Mouse (Mus musculus): ENCODE data around the gene Prune1. TPM values are rescaled to one million over a fixed set of nuclear protein-coding genes. Genes with fewer than 3 reads are reported as not detected.

The Prune1 gene
- polyA plus RNA-seq, 1 experiment from 2014 or later, result 14.5 TPM

- Histone ChIP-seq H3K4me2 (replicated peaks; ENCODE audit: low read depth, low read length) (no peak overlapping the region), H3K27me3 (replicated peaks; ENCODE audit: insufficient read depth, low read length) (no peaks in the 10 kb centered on the region), H3K36me3 (ENCODE audit: insufficient read depth, low read length) (peaks cover 36% of the 10 kb centered on the region; the same call in 1 of the 2 replicates), H3K9me3 (ENCODE audit: low read length) (no peaks in the 10 kb centered on the region), H3K4me1 (ENCODE audit: insufficient read depth, low read depth, low read length) (peaks cover 8% of the 10 kb centered on the region; the same call in 1 of the 2 replicates), H3K27ac (ENCODE audit: low read length) (no peak overlapping the region), H3K9ac (replicated peaks; ENCODE audit: low read depth) (no peak overlapping the region), H3K4me3 (ENCODE audit: low read depth, low read length) (no peak overlapping the region)
- ATAC-seq, result no peak
- WGBS, result 86% methylated on average over 4 of the region's 4 CpGs
- TF ChIP-seq CTCF (IDR thresholded peaks at IDR 0.05) (no peak), EP300 (IDR thresholded peaks at IDR 0.05) (no peak)
- no peak for DNase-seq (ENCODE audit: low spot score)
Measured at GRCm38 (mm10) chr3:95291041-95291440, 9.2 kb upstream of the Prune1 start.

GRCm38 (mm10) chr3:95290156-95290555 lies 8.3 kb upstream of the Prune1 start:
- Histone ChIP-seq H3K27me3 (replicated peaks; ENCODE audit: insufficient read depth, low read length) (no peaks in the 10 kb centered on the region), H3K4me2 (replicated peaks; ENCODE audit: low read depth, low read length) (no peak overlapping the region), H3K9ac (replicated peaks; ENCODE audit: low read depth) (no peak overlapping the region), H3K36me3 (ENCODE audit: insufficient read depth, low read length) (peaks cover 36% of the 10 kb centered on the region; the same call in 1 of the 2 replicates), H3K27ac (ENCODE audit: low read length) (no peak overlapping the region), H3K4me1 (ENCODE audit: insufficient read depth, low read depth, low read length) (peaks cover 13% of the 10 kb centered on the region; the same call in 1 of the 2 replicates), H3K9me3 (ENCODE audit: low read length) (no peaks in the 10 kb centered on the region), H3K4me3 (ENCODE audit: low read depth, low read length) (no peak overlapping the region)
- WGBS, result 55% methylated on average over 6 of the region's 6 CpGs
- TF ChIP-seq CTCF (IDR thresholded peaks at IDR 0.05) (no peak), EP300 (IDR thresholded peaks at IDR 0.05) (no peak)
- DNase-seq (ENCODE audit: low spot score), result no peak
- no peak for ATAC-seq

- no peak for TF ChIP-seq EP300 (IDR thresholded peaks at IDR 0.05)
- TF ChIP-seq CTCF (IDR thresholded peaks at IDR 0.05), result no peak
- H3K27me3 ChIP-seq (replicated peaks; ENCODE audit: insufficient read depth, low read length), result no peaks in the 10 kb centered on the region
- H3K4me3 ChIP-seq (ENCODE audit: low read depth, low read length), result no peak overlapping the region
- H3K36me3 ChIP-seq (ENCODE audit: insufficient read depth, low read length), result peaks cover 30% of the 10 kb centered on the region; the same call in 1 of the 2 replicates
- H3K4me1 ChIP-seq (ENCODE audit: insufficient read depth, low read depth, low read length), result peaks cover 13% of the 10 kb centered on the region; the same call in 1 of the 2 replicates
- ATAC-seq, result no peak
- H3K9ac ChIP-seq (replicated peaks; ENCODE audit: low read depth), result no peak overlapping the region
- 88% methylated on average over 4 of the region's 4 CpGs for WGBS
- no peak overlapping the region for H3K4me2 ChIP-seq (replicated peaks; ENCODE audit: low read depth, low read length)
- no peaks in the 10 kb centered on the region for H3K9me3 ChIP-seq (ENCODE audit: low read length)
- no peak overlapping the region for H3K27ac ChIP-seq (ENCODE audit: low read length)
- DNase-seq (ENCODE audit: low spot score), result no peak
Measured at GRCm38 (mm10) chr3:95289419-95289818, 7.5 kb upstream of the Prune1 start.

GRCm38 (mm10) chr3:95287541-95287940 lies 5.7 kb upstream of the Prune1 start:
- Histone ChIP-seq H3K4me3 (ENCODE audit: low read depth, low read length) (no peak overlapping the region), H3K9ac (replicated peaks; ENCODE audit: low read depth) (no peak overlapping the region), H3K4me2 (replicated peaks; ENCODE audit: low read depth, low read length) (no peak overlapping the region), H3K36me3 (ENCODE audit: insufficient read depth, low read length) (peaks cover 20% of the 10 kb centered on the region; the same call in 1 of the 2 replicates), H3K4me1 (ENCODE audit: insufficient read depth, low read depth, low read length) (peaks cover 19% of the 10 kb centered on the region; the same call in 1 of the 2 replicates), H3K27me3 (replicated peaks; ENCODE audit: insufficient read depth, low read length) (no peaks in the 10 kb centered on the region), H3K27ac (ENCODE audit: low read length) (no peak overlapping the region), H3K9me3 (ENCODE audit: low read length) (no peaks in the 10 kb centered on the region)
- TF ChIP-seq CTCF (IDR thresholded peaks at IDR 0.05) (no peak), EP300 (IDR thresholded peaks at IDR 0.05) (no peak)
- WGBS, result 88% methylated on average over 3 of the region's 3 CpGs
- ATAC-seq, result no peak
- no peak for DNase-seq (ENCODE audit: low spot score)

- 67% methylated on average over 7 of the region's 7 CpGs for WGBS
- Histone ChIP-seq H3K27ac (ENCODE audit: low read length) (peak overlapping the region; percentile 35; the same call in 1 of the 2 replicates), H3K4me1 (ENCODE audit: insufficient read depth, low read depth, low read length) (peaks cover 19% of the 10 kb centered on the region; the same call in 1 of the 2 replicates), H3K4me3 (ENCODE audit: low read depth, low read length) (no peak overlapping the region), H3K27me3 (replicated peaks; ENCODE audit: insufficient read depth, low read length) (no peaks in the 10 kb centered on the region), H3K4me2 (replicated peaks; ENCODE audit: low read depth, low read length) (no peak overlapping the region), H3K9me3 (ENCODE audit: low read length) (no peaks in the 10 kb centered on the region), H3K9ac (replicated peaks; ENCODE audit: low read depth) (no peak overlapping the region), H3K36me3 (ENCODE audit: insufficient read depth, low read length) (peaks cover 20% of the 10 kb centered on the region; the same call in 1 of the 2 replicates)
- no peak for TF ChIP-seq CTCF (IDR thresholded peaks at IDR 0.05)
- peak; percentile 64 for TF ChIP-seq EP300 (IDR thresholded peaks at IDR 0.05)
- DNase-seq (ENCODE audit: low spot score), result peak; percentile 48
- ATAC-seq, result no peak
Measured at GRCm38 (mm10) chr3:95286510-95286909, 4.6 kb upstream of the Prune1 start.

- peak overlapping the region; percentile 35; the same call in 1 of the 2 replicates for H3K27ac ChIP-seq (ENCODE audit: low read length)
- peaks cover 18% of the 10 kb centered on the region; the same call in 1 of the 2 replicates for H3K36me3 ChIP-seq (ENCODE audit: insufficient read depth, low read length)
- no peaks in the 10 kb centered on the region for H3K27me3 ChIP-seq (replicated peaks; ENCODE audit: insufficient read depth, low read length)
- no peak overlapping the region for H3K4me3 ChIP-seq (ENCODE audit: low read depth, low read length)
- no peaks in the 10 kb centered on the region for H3K9me3 ChIP-seq (ENCODE audit: low read length)
- WGBS, result 52% methylated on average over 5 of the region's 5 CpGs
- no peak overlapping the region for H3K4me2 ChIP-seq (replicated peaks; ENCODE audit: low read depth, low read length)
- H3K9ac ChIP-seq (replicated peaks; ENCODE audit: low read depth), result no peak overlapping the region
- H3K4me1 ChIP-seq (ENCODE audit: insufficient read depth, low read depth, low read length), result peaks cover 19% of the 10 kb centered on the region; the same call in 1 of the 2 replicates
- TF ChIP-seq EP300 (IDR thresholded peaks at IDR 0.05), result no peak
- TF ChIP-seq CTCF (IDR thresholded peaks at IDR 0.05), result no peak
- DNase-seq (ENCODE audit: low spot score) (no peak), ATAC-seq (no peak)
Measured at GRCm38 (mm10) chr3:95286011-95286410, 4.1 kb upstream of the Prune1 start.

Measured in lung, postnatal 0 days (tissue).